Mouse (Mus musculus) ES-Bruce4 (cell line): ENCODE data around the gene Clba1.

Source experiments
- CTCF ChIP-seq: IDR thresholded peaks from one replicate; pipeline ENCODE4 v1.8.1; 2011; ENCODE audit warnings: low read depth, low read length
- POLR2A ChIP-seq: IDR thresholded peaks from one replicate; pipeline ENCODE4 v1.8.1; 2011; ENCODE audit warnings: low read length; ENCODE audit not compliant: insufficient read depth

GRCm38 (mm10) chr12:112766586-112766985 lies 42.2 kb upstream of the Clba1 start:
- no peak for TF ChIP-seq POLR2A
- no peak for TF ChIP-seq CTCF
